Mouse (Mus musculus) small intestine, adult 2 months (tissue): ENCODE measurements around the gene Snx29.

Experiments used
- CTCF ChIP-seq: fragments of 200-500 bp; IDR thresholded peaks from 2 replicates; pipeline ENCODE4 v1.5.1; 2012; ENCODE audit warnings: low read depth, mild to moderate bottlenecking, control low read depth, inconsistent platforms, low read length, moderate library complexity, mixed read lengths; ENCODE audit not compliant: insufficient replicate concordance, insufficient read length; ENCODE audit errors: extremely low read depth
- POLR2A ChIP-seq: fragments of 200-500 bp; IDR thresholded peaks from 2 replicates; pipeline ENCODE4 v1.6.1; 2012; ENCODE audit warnings: low read depth, mild to moderate bottlenecking, control low read depth, inconsistent platforms, low read length, moderate library complexity

DNA sequence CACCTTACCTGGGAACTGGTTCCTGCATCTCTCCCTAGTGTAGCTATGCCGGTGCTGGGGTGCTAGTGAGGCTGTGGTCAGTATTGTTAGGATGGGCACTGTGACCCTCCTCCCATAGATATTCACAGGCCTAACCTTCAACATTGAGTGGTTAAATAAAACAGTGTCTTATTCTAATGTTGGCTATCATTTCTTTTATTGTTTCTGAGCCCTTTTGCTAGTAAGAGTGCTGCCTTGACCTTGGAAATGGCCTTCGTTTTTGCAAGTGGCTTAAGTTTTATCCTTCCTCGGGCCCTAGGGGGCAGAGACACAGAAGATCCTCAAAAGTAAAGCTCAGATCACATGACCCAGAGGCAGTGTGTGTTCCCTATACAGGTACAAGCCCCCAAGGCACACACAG, 374.1 kb downstream of the Snx29 start:
- no peak for TF ChIP-seq CTCF
- no peak for TF ChIP-seq POLR2A
